Mouse (Mus musculus) CH12.LX (cell line): ENCODE measurements at regions not wholly inside any gene's neighbourhood (a gene's known extent, or its start where the extent isn't known, plus 50 kb on each side); places are given as distances from the start of the nearest gene placed in this dataset.

Experiments used
- DNase-seq: peaks from one replicate; pipeline ENCODE4 v3.0.0-alpha.2; 2013; ENCODE audit errors: extremely low read depth
- H3K27ac ChIP-seq: 2 replicates; pipeline ENCODE4 v1.5.1; 2012; ENCODE audit warnings: low read depth, mild to moderate bottlenecking, control low read depth, moderate library complexity; ENCODE audit not compliant: insufficient read depth
- H3K27me3 ChIP-seq: replicated peaks from 2 replicates; pipeline ENCODE3; 2012; ENCODE audit warnings: inconsistent platforms
- H3K36me3 ChIP-seq, 2 experiments: replicated peaks in 1 of 2; 2 replicates each; pipeline versions ENCODE3 to v1.6.1; 2012; ENCODE audit warnings: inconsistent platforms in 1 of 2, low read length in 1 of 2, mild to moderate bottlenecking in 1 of 2, mixed read lengths in 1 of 2, moderate library complexity in 1 of 2; ENCODE audit not compliant: control insufficient read depth in 1 of 2, insufficient read depth in 1 of 2
- H3K4me1 ChIP-seq, 2 experiments: 2 replicates each; pipeline ENCODE4 v1.6.1; 2012; ENCODE audit warnings: inconsistent platforms in 1 of 2, moderate library complexity in 1 of 2; ENCODE audit not compliant: insufficient read depth in 2 of 2, control insufficient read depth in 1 of 2
- H3K4me2 ChIP-seq: 2 replicates; pipeline ENCODE4 v1.6.1; 2012; ENCODE audit warnings: low read depth, mild to moderate bottlenecking, control low read depth; ENCODE audit not compliant: poor library complexity, insufficient read depth, severe bottlenecking
- H3K4me3 ChIP-seq, 3 experiments: fragments of 150-350 bp in 1 of 3; sonication (generic) in 1 of 3; replicated peaks in 1 of 3; 2 replicates each; pipeline versions ENCODE3 to v1.5.1; 2011 to 2012; ENCODE audit warnings: low read depth in 2 of 3, low read length in 2 of 3, mild to moderate bottlenecking in 2 of 3, moderate library complexity in 2 of 3, control low read depth in 1 of 3, improper control_type of control experiment in 1 of 3, inconsistent platforms in 1 of 3, mixed read lengths in 1 of 3; ENCODE audit not compliant: poor library complexity in 1 of 3
- H3K79me2 ChIP-seq: replicated peaks from 2 replicates; pipeline ENCODE4 v1.6.1; 2012; ENCODE audit warnings: mild to moderate bottlenecking, moderate library complexity; ENCODE audit not compliant: control insufficient read depth, poor library complexity, insufficient read depth, severe bottlenecking; ENCODE audit errors: extremely low read depth
- H3K9ac ChIP-seq: 2 replicates; pipeline ENCODE4 v1.6.1; 2012; ENCODE audit warnings: low read depth, mild to moderate bottlenecking, control low read depth, moderate library complexity; ENCODE audit not compliant: insufficient read depth
- H3K9me3 ChIP-seq: replicated peaks from 2 replicates; pipeline ENCODE3; 2012; ENCODE audit warnings: low read length, inconsistent platforms, mixed read lengths
- CHD1 ChIP-seq: IDR thresholded peaks from 2 replicates; pipeline ENCODE4 v1.6.1; 2012; ENCODE audit warnings: low read depth, low read length, improper control_type of control experiment, inconsistent platforms
- CTCF ChIP-seq, 2 experiments: IDR thresholded peaks in 1 of 2; conservative IDR thresholded peaks in 1 of 2; 2 replicates each; pipeline ENCODE4 v1.5.1; 2011 to 2012; ENCODE audit warnings: low read depth in 2 of 2, low read length in 2 of 2, improper control_type of control experiment in 1 of 2, inconsistent platforms in 1 of 2, mild to moderate bottlenecking in 1 of 2, moderate library complexity in 1 of 2
- E2F4 ChIP-seq: IDR thresholded peaks from 2 replicates; pipeline ENCODE4 v1.6.1; 2011; ENCODE audit warnings: low read depth, low read length, improper control_type of control experiment; ENCODE audit not compliant: insufficient replicate concordance
- ELF1 ChIP-seq: IDR thresholded peaks from 2 replicates; pipeline ENCODE4 v1.6.1; 2014; ENCODE audit warnings: low read depth, mild to moderate bottlenecking, inconsistent platforms, low read length, improper control_type of control experiment
- HCFC1 ChIP-seq: IDR thresholded peaks from 2 replicates; pipeline ENCODE4 v1.6.1; 2012; ENCODE audit warnings: low read depth, mild to moderate bottlenecking, inconsistent platforms, low read length, improper control_type of control experiment
- JUN ChIP-seq: IDR thresholded peaks from 2 replicates; pipeline ENCODE4 v1.6.1; 2011; ENCODE audit warnings: low read depth, mild to moderate bottlenecking, low read length, improper control_type of control experiment, moderate library complexity; ENCODE audit not compliant: insufficient read depth
- JUND ChIP-seq: conservative IDR thresholded peaks from 2 replicates; pipeline ENCODE4 v1.6.1; 2011; ENCODE audit warnings: low read depth, low read length, improper control_type of control experiment
- KAT2A ChIP-seq: IDR thresholded peaks from 2 replicates; pipeline ENCODE4 v1.6.1; 2012; ENCODE audit warnings: low read length, improper control_type of control experiment, inconsistent platforms; ENCODE audit not compliant: insufficient replicate concordance
- MAFK ChIP-seq: IDR thresholded peaks from 2 replicates; pipeline ENCODE4 v1.6.1; 2011; ENCODE audit warnings: low read length, improper control_type of control experiment; ENCODE audit not compliant: insufficient replicate concordance
- MAX ChIP-seq: IDR thresholded peaks from 2 replicates; pipeline ENCODE4 v1.6.1; 2011; ENCODE audit warnings: low read length, improper control_type of control experiment
- MEF2A ChIP-seq: IDR thresholded peaks from 2 replicates; pipeline ENCODE4 v1.6.1; 2014; ENCODE audit warnings: low read depth, mild to moderate bottlenecking, inconsistent platforms, low read length, improper control_type of control experiment, borderline replicate concordance
- MXI1 ChIP-seq: IDR thresholded peaks from 2 replicates; pipeline ENCODE4 v1.6.1; 2011; ENCODE audit warnings: mild to moderate bottlenecking, low read depth, low read length, improper control_type of control experiment
- NELFE ChIP-seq: IDR thresholded peaks from 2 replicates; pipeline ENCODE4 v1.6.1; 2011; ENCODE audit warnings: low read depth, low read length, improper control_type of control experiment
- NRF1 ChIP-seq: IDR thresholded peaks from 2 replicates; pipeline ENCODE4 v1.6.1; 2014; ENCODE audit warnings: low read depth, mild to moderate bottlenecking, inconsistent platforms, low read length, improper control_type of control experiment, moderate library complexity
- PAX5 ChIP-seq: IDR thresholded peaks from 2 replicates; pipeline ENCODE4 v1.6.1; 2012; ENCODE audit warnings: low read length, inconsistent platforms, mixed read lengths
- POLR2AphosphoS2 ChIP-seq: IDR thresholded peaks from 2 replicates; pipeline ENCODE4 v1.6.1; 2011; ENCODE audit warnings: low read depth, low read length, improper control_type of control experiment
- RCOR1 ChIP-seq: conservative IDR thresholded peaks from 2 replicates; pipeline ENCODE4 v1.6.1; 2012; ENCODE audit warnings: low read depth, mild to moderate bottlenecking, inconsistent platforms, low read length, improper control_type of control experiment
- SMC3 ChIP-seq: IDR thresholded peaks from 2 replicates; pipeline ENCODE4 v1.6.1; 2011; ENCODE audit warnings: low read depth, low read length, improper control_type of control experiment
- TBP ChIP-seq: conservative IDR thresholded peaks from 2 replicates; pipeline ENCODE4 v1.6.1; 2011; ENCODE audit warnings: low read depth, low read length, improper control_type of control experiment
- TCF12 ChIP-seq: IDR thresholded peaks from 2 replicates; pipeline ENCODE4 v1.6.1; 2014; ENCODE audit warnings: low read depth, mild to moderate bottlenecking, inconsistent platforms, low read length, improper control_type of control experiment
- UBTF ChIP-seq: IDR thresholded peaks from 2 replicates; pipeline ENCODE4 v1.6.1; 2012; ENCODE audit warnings: low read depth, mild to moderate bottlenecking, inconsistent platforms, low read length, improper control_type of control experiment, moderate library complexity
- USF1 ChIP-seq: IDR thresholded peaks from 2 replicates; pipeline ENCODE4 v1.6.1; 2014; ENCODE audit warnings: low read depth, mild to moderate bottlenecking, inconsistent platforms, low read length, improper control_type of control experiment
- USF2 ChIP-seq: conservative IDR thresholded peaks from 2 replicates; pipeline ENCODE4 v1.6.1; 2011; ENCODE audit warnings: low read depth, low read length, improper control_type of control experiment
- ZKSCAN1 ChIP-seq: IDR thresholded peaks from 2 replicates; pipeline ENCODE4 v1.6.1; 2012; ENCODE audit warnings: low read depth, inconsistent platforms, low read length, improper control_type of control experiment, borderline replicate concordance
- ZNF384 ChIP-seq: IDR thresholded peaks from 2 replicates; pipeline ENCODE4 v1.6.1; 2012; ENCODE audit warnings: low read depth, low read length, improper control_type of control experiment, inconsistent platforms
- dilution Hi-C: fragments of 300-500 bp; cut with MboI; formaldehyde crosslinking; loops from 2 replicates; pipeline ENCODE4 v1.14.3; 2020; ENCODE audit warnings: low sequenced_read_pairs; ENCODE audit not compliant: extremely low pct_unique_long_range_greater_than_20kb, extremely low pct_ligation_motif_present
- in situ Hi-C: fragments of 300-500 bp; cut with MboI; formaldehyde crosslinking; loops from 3 replicates; pipeline ENCODE4 v1.14.3; 2019; ENCODE audit warnings: low sequenced_read_pairs, low pct_ligation_motif_present, low pct_unique_long_range_greater_than_20kb, mixed read lengths

DNA sequence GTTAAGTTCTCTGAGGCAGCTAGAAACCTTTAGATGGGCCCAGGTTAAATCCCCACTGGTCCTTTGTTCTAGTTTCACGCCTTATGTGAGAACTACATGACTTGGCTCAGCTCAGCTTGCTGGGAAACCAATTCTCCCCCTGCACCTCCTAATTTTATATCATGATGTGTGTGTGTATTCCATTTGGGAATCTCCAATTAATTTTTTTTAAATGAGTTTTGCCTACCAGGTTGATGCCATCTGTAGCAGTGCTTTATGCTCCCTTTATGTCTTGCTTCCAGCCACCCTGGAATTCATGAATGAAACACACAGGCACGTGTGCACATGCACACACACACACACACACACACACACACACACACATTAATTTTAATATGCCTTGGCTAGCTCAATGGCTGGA, 180.0 kb upstream of the Gli3 start:
- in situ Hi-C loops (no loop called here), dilution Hi-C loops (no loop called here)
- Histone ChIP-seq H3K79me2 (no peaks in the 10 kb centered on the region), H3K27me3 (no peaks in the 10 kb centered on the region), H3K4me2 (no peak overlapping the region), H3K27ac (no peak overlapping the region), H3K9me3 (peaks cover 3% of the 10 kb centered on the region), H3K36me3 (no peaks in the 10 kb centered on the region), H3K9ac (no peak overlapping the region), H3K4me1 (no peaks in the 10 kb centered on the region), H3K4me3 (no peak overlapping the region)
- DNase-seq = no peak
- TF ChIP-seq CHD1 (no peak), MAFK (no peak), CTCF (conservative IDR thresholded peaks at IDR 0.05 in 1 of 2, IDR thresholded peaks at IDR 0.05 in 1 of 2; ENCODE audit: low read depth in 2 of 2, low read length in 2 of 2) (no peak), UBTF (no peak), MAX (no peak), MEF2A (no peak), TCF12 (no peak), POLR2AphosphoS2 (no peak), USF1 (no peak), NELFE (no peak), HCFC1 (no peak), E2F4 (no peak), PAX5 (no peak), KAT2A (no peak), ELF1 (no peak), ZKSCAN1 (no peak), NRF1 (no peak), TBP (no peak), JUN (no peak)

DNA sequence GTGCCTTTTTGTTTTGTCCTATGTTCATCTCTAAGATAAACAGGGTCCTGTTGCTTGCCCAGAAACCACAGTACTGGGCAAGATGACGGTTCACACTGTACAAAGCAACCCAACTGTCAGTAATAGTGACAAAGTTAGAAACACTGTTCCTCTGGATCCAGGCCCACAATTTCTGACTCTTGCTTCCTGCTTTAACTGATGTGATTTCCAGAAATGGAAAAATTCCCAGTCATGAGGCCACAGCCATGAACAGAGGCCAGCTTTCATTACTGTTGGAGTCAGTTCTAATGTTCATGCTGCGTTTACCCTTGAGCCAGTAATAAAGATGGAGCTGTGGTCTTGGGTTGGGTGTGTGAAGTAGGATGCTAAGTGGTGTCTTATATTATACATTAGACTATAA, 164.6 kb upstream of the Gli3 start:
- no peak for DNase-seq
- Histone ChIP-seq H3K36me3 (no peaks in the 10 kb centered on the region), H3K79me2 (no peaks in the 10 kb centered on the region), H3K27me3 (no peaks in the 10 kb centered on the region), H3K27ac (no peak overlapping the region), H3K4me2 (no peak overlapping the region), H3K9me3 (no peaks in the 10 kb centered on the region), H3K4me3 (no peak overlapping the region), H3K4me1 (no peaks in the 10 kb centered on the region), H3K9ac (no peak overlapping the region)
- dilution Hi-C loops = no loop called here
- in situ Hi-C loops = no loop called here
- TF ChIP-seq RCOR1 = no peak
- TF ChIP-seq ZNF384 = no peak
- no peak for TF ChIP-seq CTCF (conservative IDR thresholded peaks at IDR 0.05 in 1 of 2, IDR thresholded peaks at IDR 0.05 in 1 of 2; ENCODE audit: low read depth in 2 of 2, low read length in 2 of 2)
- no peak for TF ChIP-seq SMC3
- TF ChIP-seq UBTF = no peak
- TF ChIP-seq ZKSCAN1 = no peak
- TF ChIP-seq CHD1 = no peak
- TF ChIP-seq MEF2A = no peak
- TF ChIP-seq MAX = no peak
- TF ChIP-seq JUND = no peak
- no peak for TF ChIP-seq USF2
- TF ChIP-seq JUN = no peak
- no peak for TF ChIP-seq NRF1
- no peak for TF ChIP-seq MAFK
- no peak for TF ChIP-seq USF1
- no peak for TF ChIP-seq MXI1
- no peak for TF ChIP-seq NELFE
